Mouse (Mus musculus): ENCODE measurements around the gene Il9r.
"Not testable (repeated sequence)": the region's sequence is repeated elsewhere in the genome, so short reads cannot be mapped to it uniquely, and the experiment has no call there.

The Il9r gene

DNA sequence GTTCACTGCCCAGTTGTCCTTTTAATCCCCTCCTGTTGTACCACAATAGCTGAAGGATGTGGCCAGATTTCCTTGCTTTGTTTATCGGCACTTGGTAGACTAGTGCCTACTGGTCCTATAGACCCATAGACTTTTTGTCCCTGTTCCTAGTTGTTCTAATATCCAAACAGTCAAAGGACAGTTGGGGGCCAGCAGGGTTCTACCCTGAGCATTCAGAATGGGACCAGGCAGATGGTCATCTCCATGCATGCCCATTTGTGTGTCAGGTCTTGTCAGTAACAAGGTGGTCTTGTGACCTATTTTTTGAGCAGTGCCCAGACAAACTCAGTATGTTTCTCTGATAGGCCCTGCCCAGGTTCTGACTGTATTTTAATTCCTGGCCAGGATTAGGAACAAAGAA, 27.0 kb upstream of the Il9r start:
- DNase-seq (ENCODE audit: low read depth, low spot score) = no peak

DNA sequence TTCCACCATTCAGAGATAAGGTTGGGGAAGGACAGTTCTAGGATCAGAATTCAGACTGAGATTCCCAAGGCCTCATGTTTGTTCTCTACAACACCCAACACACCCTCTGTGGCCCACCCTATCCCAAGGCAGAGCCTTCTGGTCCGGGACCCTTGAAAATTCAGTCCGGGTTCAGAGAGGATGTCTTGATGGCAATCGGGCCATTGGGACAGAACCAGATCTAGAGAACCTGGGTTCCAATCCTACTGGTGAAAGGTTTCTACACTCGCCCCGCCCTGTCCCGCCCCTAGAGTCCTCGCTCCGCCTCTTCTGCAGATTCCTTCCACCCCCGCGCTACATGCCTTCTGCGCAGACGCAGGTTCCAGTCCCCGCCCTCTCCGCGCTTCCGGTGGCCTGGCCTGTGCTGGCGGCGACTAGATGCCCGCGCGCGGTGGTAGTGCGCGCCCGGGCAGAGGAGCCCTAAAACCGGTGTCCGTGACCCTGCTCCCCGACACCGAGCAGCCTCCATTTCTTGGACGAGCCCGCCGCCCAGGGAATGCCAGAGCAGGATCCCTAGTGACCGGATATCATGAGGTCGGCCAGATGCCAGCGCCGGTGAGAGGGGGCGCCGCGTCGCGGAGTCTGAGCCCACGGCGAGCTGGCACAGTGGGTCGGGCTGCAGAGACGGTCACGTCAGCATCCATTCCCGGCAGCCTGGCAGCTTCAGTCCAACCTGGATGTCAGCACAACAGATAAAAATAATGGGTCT, 26.2 kb upstream of the Il9r start, which contains the start of gene Mpg:
TSS of gene Mpg (plus strand) at position 382 of the 748 bp plus-strand sequence.
- peak; percentile 66 for DNase-seq (ENCODE audit: low read depth, low spot score)

DNA sequence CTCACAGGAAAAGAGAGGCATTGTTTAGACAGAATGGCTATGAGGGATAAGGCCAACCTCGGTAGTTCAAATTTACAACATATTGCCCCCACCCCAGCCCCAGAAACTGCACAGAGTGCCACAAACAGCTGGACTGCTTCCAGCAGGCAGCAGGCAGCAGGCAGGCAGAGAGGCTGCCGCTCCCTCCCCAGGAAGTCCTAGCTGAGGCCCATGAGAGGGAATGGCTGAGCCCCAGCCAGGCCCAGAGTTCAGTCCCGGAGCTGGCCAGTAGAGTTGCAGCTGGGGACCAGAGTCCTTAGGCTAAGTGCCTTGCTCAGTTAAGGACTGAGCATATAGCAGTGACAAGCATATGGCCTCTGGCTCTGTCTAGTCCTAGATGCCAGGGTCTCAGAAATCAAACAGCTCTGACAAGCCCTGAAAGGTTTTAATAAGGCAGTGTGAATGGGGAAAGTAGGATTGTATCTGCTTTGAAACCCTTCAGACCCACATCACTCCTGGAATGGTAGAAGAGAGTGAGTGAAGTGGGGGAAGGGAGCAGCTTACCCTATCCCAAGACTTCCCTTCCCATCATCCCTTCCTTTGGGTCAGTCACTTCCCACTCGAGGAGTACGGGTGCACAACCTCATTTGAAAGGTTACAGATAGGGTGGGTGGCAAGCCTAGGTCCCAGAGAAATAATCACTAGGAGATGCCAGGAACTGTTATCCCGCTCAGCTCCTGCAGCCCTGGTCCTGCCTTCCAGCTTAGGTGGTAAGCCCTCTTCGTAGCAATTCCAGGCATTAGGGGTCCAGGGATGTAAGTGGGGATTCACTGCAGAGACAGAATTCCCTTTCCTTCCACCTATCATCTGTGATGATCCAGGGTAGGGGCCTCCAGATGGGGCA, 25.4 kb upstream of the Il9r start:
- no peak for DNase-seq (ENCODE audit: low read depth, low spot score)

DNA sequence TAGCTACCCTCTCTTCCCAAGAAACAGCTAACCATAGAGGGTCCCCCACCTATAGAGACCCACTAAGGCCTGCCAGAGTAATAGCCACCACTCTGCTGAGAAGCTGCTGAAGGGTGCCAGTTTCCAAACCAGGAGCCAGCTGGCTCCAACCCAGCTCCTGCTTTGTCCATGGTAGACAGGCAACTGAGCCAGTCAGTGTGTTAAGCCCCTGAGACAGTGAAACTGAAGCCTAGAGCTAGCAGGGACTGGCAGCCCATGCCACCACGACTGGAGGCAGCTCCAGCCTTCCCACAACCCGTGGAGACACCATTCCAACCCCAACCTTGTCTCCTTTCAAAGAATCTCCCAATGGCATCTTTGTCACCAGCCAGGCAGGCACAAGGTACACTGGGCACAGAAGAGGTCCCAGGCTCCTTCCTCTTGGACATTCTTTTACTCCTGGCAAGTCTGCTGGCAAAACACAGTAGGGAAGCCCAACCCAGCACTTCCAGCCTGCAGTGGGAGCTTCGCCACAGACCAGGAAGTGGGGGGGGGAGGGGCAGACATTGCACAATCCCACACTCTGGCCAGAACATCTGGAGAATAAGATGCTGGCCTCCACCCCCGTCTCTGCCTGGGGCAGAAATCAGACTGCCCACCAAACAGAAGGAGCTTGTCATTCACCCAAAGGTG, 24.5 kb upstream of the Il9r start:
- DNase-seq (ENCODE audit: low read depth, low spot score) = no peak

DNA sequence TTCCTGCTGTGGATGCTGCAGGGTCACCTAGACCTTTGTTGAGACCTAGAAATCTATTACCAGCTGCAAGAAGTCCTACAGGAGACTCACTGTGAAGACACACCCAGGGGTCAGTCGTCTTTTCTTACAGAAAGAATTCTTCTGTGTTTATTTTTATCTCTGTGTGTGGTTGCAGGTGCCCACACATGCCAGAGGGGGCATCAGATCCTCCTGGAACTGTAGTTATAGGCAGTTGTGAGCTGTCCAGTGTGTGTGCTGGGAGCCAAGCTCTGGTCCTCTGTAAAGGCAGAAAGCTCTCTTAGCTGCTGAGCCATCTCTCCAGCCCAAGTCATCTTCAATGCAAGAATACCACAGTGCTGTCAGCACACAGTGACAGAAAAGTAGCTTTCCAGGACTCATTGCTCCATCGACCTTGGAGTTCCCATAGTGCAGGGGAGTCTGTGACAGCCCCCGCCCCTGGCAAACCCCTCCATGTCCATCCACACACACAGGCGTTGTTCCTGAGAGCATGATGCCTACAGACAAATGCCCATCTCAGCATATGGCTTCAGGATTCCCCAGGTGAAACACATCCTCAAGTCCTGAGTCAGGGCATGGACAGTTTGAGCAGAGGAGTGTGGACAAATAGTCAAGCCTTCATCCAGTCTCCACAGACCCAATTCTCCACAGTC, 23.4 kb upstream of the Il9r start:
- DNase-seq (ENCODE audit: low read depth, low spot score) = no peak

DNA sequence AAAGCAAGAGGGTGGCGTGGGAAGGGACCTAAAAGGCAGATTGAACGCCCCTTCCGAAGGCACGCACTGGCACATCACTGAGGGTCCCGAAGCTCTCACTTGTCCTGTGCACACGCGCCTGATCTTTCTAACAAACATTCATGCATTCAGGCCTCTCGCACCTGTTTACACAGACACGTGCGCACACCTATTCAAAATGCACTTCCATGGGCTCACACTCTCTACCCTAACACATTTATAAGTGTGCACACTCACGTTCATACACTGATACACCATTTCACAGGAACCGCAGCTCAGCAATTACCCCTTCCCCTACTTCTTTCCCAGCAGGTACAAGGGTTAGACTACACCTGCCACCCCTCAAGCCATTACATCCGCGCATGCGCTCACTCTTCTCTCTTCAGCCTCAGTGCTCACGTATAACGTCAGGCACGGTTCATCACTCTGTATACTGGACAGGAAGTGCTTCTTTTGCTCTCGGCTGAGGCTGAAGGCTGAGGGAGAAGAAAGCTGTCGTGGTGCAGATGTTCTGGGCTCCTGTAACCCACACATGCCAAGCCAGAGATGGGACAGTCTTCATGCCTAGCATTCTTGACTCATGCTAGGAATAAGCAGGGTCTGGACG, 22.6 kb upstream of the Il9r start:
- DNase-seq (ENCODE audit: low read depth, low spot score) = no peak

DNA sequence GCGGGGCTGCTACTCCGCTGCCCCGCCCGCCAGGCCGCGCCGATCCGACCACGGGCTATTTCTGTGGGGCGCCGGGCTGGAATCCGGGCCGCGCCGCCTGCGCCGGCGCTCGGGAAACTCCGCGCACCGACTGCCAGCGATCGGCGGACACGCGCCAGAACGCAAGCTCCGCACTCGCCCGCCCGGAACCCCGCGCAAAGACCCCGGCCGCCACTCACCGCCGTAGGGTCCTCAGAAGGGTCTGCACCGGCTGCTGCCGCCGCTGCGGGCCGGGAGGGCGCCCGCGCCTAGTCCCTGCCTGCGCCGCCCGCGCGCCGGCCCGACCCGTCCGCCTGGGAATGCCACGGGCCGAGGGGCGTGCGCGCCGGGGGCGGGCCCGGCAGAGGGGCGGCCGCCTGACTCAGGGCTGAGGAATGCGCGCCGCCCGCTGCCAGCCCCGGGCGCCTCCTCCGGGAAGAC, 21.9 kb upstream of the Il9r start, which contains the start of gene Rhbdf1:
TSS of gene Rhbdf1 (minus strand) at position 350 of the 459 bp plus-strand sequence.
- no peak for DNase-seq (ENCODE audit: low read depth, low spot score)

DNA sequence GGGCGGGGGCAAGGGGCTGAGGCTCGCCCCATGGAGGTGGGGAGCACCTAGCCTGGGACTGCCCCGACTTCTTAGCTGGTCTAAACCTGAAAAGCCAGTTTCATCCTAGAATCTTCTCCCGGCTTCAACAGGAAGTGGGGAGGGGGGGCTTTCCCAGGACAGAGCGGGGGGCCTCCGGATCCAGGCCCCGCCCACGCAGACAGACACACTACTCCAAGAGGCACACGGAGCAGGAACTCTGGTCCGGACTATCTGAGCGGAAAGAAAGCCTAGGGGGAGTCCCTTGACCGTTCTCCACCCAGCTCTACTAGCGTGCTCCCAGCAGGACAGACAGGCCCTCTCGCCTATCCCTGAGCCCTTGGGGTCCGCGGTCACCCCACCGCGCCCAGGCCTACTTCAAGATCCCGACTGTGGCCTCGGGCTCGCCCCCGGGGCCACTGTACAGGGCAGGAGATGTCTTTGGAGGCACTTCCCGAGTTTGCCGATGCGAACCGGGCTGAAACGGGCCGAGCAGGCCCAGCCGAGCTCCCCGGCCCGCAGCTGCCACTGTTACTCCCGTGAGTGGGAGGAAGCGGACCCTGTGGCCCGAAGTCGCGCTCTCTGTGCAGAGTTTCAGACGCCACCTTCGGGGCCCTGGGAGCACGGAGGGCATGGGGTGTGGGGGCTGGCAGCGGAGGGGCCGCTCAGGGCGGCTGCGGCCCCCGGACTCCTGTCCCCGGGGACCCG, 21.3 kb upstream of the Il9r start:
- no peak for DNase-seq (ENCODE audit: low read depth, low spot score)

DNA sequence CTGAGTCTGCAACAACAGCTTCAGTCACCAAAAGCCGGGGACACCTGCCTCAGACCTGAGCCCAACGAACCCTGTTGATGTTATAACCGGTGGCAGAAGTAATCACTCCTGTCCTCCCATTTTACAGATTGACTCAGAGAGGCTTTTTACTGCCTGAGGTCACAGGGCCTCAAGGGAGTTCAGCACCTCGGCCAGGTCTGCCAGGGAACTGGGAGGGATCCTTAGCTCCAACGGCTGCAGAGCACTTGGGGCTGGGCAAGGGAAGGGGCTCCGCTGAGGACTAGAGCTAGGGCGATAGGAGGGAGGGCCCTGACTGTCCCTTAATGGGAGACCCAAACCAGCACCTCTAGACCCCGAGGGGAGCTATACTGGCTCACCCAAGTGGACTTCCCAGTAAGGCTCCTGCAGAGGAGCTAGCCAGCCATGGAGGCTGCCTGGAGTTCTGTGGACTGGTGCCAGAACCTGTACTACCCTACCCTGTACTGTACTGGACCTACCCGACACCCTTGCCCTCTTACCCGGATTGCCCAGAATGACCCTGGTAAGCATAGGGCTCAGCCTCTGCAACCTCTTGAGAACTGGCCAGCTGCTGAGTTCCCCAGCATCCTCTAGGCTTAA, 20.6 kb upstream of the Il9r start:
- DNase-seq (ENCODE audit: low read depth, low spot score) = no peak

DNA sequence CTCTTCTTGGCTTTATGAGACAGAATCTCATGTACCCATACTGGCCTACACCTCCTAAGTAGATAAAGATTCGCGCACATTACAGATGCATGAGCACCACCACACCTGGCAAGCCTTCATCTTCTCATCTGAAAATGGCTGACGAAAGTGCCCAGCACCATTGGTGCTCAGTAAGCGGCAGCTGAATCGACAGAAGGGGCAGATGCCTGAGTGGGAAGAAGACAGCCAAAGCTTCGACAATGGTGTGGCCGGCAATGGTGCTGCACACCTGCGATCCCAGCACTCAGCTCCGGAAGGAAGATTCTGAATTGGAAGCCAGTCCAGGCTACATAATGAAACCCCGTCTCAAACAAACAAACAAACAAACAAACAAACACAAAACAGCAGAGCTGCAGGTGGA, 19.2 kb upstream of the Il9r start:
- DNase-seq (ENCODE audit: low read depth, low spot score) = no peak

DNA sequence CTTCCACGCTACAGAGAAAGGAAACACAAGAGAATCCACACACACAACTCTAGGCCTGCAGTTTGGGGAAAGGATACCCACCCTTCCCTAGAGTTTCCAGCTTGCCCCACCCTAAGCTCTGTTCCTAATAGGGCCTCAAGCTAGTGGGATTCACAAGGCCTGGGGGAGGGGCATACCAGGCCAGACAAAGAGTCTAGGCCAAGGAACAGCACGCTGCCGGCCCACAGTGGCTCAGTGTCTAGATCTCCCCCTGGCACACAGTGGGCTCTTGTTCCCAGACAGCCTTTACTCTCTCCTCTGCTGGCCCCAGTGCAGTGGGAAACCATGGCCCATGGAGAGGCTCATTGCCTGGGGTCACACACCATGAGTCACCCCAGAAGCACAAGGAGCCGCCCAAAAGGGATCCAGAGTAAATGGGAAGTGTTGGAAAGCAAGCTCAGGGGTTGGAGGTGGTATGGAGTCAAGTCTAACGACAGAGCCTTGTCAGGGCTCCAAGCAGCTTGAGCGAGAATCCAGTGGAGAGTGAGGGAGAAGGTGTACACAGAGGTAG, 18.5 kb upstream of the Il9r start:
- DNase-seq (ENCODE audit: low read depth, low spot score) = no peak

DNA sequence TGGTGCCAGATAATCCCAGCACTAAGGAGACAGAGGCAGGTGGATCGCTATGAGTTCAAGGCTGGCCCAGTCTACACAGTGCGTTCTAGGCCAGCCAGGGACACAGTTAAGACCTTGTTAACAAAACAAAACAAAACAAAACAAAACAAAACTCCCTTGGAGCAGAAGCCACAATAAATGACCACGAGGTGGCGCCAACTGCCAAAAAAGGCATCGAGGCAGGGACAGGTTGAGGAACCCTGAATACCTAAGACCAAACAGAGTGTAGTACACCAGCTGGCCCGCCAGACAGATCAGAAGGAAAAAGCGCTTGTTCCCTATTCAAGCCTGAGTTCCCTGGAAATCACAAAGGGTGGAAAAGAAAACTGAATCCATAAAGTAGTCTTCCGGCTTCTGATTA, 16.8 kb upstream of the Il9r start:
- peak; percentile 53 for DNase-seq (ENCODE audit: low read depth, low spot score)

DNA sequence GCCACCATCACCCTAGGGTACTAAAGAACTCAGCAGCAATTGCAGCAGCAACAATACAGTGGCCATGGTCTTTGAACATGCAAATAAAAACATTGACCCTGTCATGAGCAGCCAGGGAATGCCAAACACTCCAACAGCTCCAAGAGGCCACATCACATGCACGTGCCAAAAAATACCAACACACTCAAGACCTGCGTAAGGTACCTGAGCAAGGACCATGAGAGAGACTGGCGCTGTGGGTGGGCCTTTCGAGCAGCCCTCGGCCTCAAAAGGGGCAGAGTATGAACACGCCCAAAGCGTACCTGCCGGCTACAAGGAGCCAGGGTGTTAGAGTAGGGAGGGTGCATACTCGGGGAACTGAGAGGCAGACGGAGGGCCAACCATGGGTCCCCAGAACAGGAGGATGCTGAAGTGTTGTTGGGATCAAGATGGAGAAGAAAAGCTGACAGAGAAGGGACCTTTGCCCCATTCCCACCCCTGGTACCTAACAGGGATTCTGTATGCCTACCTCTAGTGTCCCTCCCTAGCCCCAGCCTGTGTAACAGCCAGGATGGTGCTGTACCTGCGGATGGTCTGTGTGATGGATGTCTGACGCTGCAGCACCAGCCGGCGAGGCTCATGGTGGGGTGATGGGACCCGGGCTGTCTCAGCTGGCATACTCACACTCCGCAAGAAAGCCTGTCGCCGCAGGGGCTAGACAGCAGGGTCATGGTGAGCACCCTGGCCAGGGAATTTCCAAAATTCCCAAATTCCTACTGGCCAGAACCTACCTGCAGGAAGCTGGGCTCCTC, 15.5 kb upstream of the Il9r start:
- no peak for DNase-seq (ENCODE audit: low read depth, low spot score)

DNA sequence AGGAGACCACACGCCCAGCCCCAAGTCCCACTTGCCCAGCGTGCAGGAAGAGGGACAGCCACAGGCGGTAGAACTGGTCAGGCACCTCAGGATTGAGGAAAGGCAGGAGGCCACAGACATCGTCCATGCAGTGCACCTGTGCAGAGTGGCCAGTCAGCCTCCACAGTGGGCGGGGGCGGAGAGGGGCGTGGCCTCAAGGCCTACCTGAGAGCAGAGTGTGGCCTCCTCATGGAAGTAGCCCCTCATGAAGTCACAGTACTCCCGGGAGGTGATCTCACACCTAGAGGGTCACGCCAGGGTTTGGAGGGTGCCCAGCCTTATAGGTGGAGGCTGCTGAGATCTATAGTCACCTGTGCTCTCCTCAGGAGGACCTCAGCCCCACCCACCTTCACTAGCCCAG, 10.5 kb upstream of the Il9r start:
- DNase-seq (ENCODE audit: low read depth, low spot score) = no peak

DNA sequence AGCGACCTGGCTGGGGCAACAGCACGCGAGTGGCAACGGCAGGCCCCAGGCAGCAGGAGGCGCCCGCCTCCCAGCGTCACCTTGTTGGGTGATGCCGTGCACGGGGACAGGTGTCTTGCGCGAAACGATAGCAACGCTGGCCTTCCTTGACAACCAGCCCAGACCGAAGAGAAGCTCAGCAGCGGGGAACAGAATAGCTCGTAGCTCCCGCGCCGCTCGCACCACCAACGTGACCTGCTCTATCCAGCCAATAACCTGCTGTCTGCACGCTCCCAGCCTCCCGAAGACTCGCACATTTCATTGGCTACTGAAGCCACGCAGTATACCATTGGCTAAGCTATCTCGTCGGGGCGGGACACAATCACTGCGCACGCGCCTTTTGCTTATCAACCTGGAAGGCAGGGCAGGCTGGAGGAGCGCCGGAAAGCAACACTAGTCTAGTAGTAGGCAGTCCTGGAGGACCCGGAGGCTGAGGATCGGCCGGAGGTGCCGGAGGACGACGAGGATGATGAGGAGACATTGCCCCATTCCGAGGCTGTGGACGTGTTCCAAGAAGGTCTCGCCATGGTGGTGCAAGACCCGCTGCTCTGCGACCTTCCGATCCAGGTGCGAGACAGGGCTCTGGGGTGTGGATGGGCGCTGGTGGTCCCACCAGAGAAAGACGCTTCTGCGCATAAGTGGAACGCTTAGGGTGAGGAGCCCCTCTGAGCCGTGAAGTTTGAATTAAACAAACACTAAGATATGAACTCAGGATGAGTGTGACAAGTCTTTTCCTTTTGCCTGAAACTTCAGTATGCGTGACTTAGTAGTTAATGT, 5.2 kb upstream of the Il9r start, which contains the start of gene Snrnp25:
TSS of gene Snrnp25 (plus strand) at position 358 of the 816 bp plus-strand sequence.
- peak; percentile 91 for DNase-seq (ENCODE audit: low read depth, low spot score)

DNA sequence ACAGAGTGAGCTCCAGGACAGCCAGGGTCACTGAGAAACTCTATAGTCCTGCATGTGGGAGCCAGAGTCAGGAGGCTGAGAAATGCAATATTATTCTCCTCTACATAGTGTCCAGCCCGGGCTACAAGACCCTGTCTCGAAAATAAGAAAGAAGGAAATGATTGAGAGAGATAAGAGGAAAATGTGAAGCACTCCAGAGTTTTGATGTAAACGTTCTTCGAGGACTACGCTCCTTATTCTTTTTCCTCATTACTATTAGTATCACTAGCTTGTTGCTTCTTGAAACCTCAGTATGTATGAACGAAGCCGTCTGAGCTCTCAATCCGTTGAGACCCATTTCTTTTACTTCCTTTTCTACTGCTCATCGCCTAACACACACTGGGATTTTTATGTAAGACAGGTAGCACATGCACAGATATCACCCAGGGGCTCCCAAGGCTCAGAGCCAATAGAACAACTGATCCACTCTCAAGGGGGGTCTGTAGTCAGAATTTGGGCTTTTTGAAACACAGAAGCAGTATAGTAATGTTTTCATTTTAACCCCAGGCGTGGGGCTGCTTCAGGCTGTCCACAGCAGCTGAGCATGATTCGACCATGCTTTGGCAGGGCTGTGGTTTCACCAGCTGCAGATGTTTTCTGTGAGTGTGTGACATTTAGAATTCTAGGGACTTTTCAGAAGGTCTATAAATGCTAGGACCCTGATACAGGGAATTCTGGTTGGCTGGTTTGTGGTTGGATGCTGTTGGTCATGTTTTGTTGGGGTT, 2.0 kb upstream of the Il9r start:
- DNase-seq (ENCODE audit: low read depth, low spot score) = no peak

DNA sequence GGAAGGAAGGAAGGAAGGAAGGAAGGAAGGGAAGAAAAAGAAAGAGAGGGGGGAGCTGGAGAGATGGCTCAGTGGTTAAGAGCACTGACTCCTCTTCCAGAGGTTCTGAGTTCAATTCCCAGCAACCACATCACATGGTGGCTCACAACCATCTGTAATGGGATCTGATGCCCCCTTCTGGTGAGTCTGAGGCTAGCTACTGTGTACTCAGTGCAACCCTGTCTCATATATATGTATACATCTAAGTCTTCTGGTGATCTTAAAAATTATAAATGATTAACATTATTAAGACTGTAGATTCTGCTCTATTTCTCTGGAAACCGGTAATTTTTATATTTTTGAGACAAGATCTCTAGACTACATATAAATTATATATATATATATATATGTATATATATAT, 913 bp upstream of the Il9r start:
- DNase-seq (ENCODE audit: low read depth, low spot score) = not testable (repeated sequence)
